Mouse (Mus musculus) ES-Bruce4 (cell line): ENCODE results near the gene Gpr88. TPM values are rescaled to one million over a fixed set of nuclear protein-coding genes. Genes with fewer than 3 reads are reported as not detected.

Experiments used
- H3K27ac ChIP-seq: 2 replicates; pipeline ENCODE4 v1.5.1; 2012; ENCODE audit warnings: low read length, inconsistent platforms; ENCODE audit not compliant: insufficient read depth
- H3K27me3 ChIP-seq: 2 replicates; pipeline ENCODE4 v1.6.1; 2012; ENCODE audit warnings: mild to moderate bottlenecking, low read length, inconsistent platforms; ENCODE audit not compliant: control insufficient read depth, poor library complexity, insufficient read depth, severe bottlenecking
- H3K36me3 ChIP-seq: 2 replicates; pipeline ENCODE4 v1.6.1; 2012; ENCODE audit warnings: inconsistent platforms, mild to moderate bottlenecking, low read length, moderate library complexity; ENCODE audit not compliant: control insufficient read depth, poor library complexity, insufficient read depth, severe bottlenecking
- H3K4me1 ChIP-seq: one replicate; pipeline ENCODE4 v1.8.1; 2011; ENCODE audit warnings: low read length; ENCODE audit not compliant: control insufficient read depth, insufficient read depth
- H3K4me3 ChIP-seq: 2 replicates; pipeline ENCODE4 v1.5.1; 2011; ENCODE audit warnings: low read depth, mild to moderate bottlenecking, low read length
- H3K9ac ChIP-seq: 2 replicates; pipeline ENCODE4 v1.6.1; 2012; ENCODE audit warnings: low read depth, mild to moderate bottlenecking, inconsistent platforms; ENCODE audit not compliant: poor library complexity, severe bottlenecking
- H3K9me3 ChIP-seq: replicated peaks from 2 replicates; pipeline ENCODE4 v1.6.1; 2012; ENCODE audit warnings: mild to moderate bottlenecking, low read length, inconsistent platforms; ENCODE audit not compliant: control insufficient read depth, poor library complexity, insufficient read depth, severe bottlenecking
- CTCF ChIP-seq: IDR thresholded peaks from one replicate; pipeline ENCODE4 v1.8.1; 2011; ENCODE audit warnings: low read depth, low read length
- EP300 ChIP-seq: IDR thresholded peaks from 2 replicates; pipeline ENCODE4 v1.6.1; 2011; ENCODE audit warnings: low read depth, low read length; ENCODE audit not compliant: insufficient read depth
- POLR2A ChIP-seq: IDR thresholded peaks from one replicate; pipeline ENCODE4 v1.8.1; 2011; ENCODE audit warnings: low read length; ENCODE audit not compliant: insufficient read depth
- polyA plus RNA-seq: library from polyadenylated mRNA; stranded (reverse); fragments of >200 nt; gene quantifications from 2 replicates; pipeline ENCODE4 v1.2.4, GENCODE M21; 2011; ENCODE audit warnings: low read depth; ENCODE audit not compliant: missing spikeins, insufficient read depth, insufficient read length

Gene Gpr88
- polyA plus RNA-seq, 1 experiment = not detected

- Histone ChIP-seq H3K4me3 (peak overlapping the region; percentile 40), H3K27ac (no peak overlapping the region), H3K4me1 (no peaks in the 10 kb centered on the region), H3K27me3 (peaks cover 3% of the 10 kb centered on the region), H3K9me3 (no peaks in the 10 kb centered on the region), H3K9ac (no peak overlapping the region), H3K36me3 (no peaks in the 10 kb centered on the region)
- TF ChIP-seq CTCF = no peak
- TF ChIP-seq EP300 = no peak
- TF ChIP-seq POLR2A = no peak
Observed at GRCm38 (mm10) chr3:116252255-116253040, 855 bp downstream of the Gpr88 start.

DNA sequence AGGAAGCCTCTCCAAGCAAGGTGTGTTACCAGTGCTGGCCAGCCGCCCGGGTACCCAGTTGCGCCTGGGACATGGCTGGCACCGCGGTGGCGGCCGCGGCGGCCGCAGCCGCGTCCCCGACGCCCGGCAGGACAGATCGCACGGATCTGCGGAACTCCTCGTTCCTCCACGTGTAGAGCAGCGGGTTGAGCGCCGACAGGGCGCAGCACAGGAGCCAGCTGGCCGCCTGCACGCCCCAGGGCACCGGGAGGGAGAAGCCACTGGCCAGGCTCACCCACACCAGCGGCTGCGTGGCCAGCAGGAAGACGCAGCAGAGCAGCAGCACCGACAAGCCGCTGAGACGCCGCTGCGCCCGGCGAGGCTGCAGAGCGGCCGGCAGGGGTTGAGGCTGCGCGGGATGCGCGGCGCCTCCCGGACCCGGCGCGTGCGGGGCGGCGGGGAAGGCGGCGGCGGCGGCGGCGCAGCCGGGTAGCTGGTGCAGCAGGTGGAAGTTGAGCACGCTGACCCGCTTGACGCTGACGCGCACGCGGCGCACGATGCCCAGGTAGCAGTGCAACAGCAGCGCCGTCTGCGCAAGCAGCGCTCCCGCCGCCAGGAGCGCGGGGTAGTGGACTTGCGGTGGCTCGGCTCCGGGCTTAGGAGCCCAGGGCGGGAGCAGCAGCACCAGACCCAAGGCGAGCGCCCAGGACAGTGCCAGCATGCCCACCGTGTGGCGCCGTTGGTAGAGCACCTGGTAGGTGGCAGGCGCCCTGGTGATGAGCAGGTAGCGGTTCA lies 1.6 kb downstream of the Gpr88 start:
- Histone ChIP-seq H3K9me3 (no peaks in the 10 kb centered on the region), H3K4me1 (no peaks in the 10 kb centered on the region), H3K27me3 (peaks cover 3% of the 10 kb centered on the region), H3K36me3 (no peaks in the 10 kb centered on the region), H3K9ac (peak overlapping the region; percentile 2; the same call in 1 of the 2 replicates), H3K4me3 (peak overlapping the region; percentile 40), H3K27ac (no peak overlapping the region)
- no peak for TF ChIP-seq CTCF
- no peak for TF ChIP-seq EP300
- no peak for TF ChIP-seq POLR2A

- H3K27ac ChIP-seq = no peak overlapping the region
- H3K9ac ChIP-seq = no peak overlapping the region
- H3K4me1 ChIP-seq = no peaks in the 10 kb centered on the region
- no peaks in the 10 kb centered on the region for H3K9me3 ChIP-seq
- H3K36me3 ChIP-seq = no peaks in the 10 kb centered on the region
- no peak for TF ChIP-seq EP300
- no peak for TF ChIP-seq CTCF
- no peak for TF ChIP-seq POLR2A
- H3K27me3 ChIP-seq = peaks cover 3% of the 10 kb centered on the region
- H3K4me3 ChIP-seq = no peak overlapping the region
Observed at GRCm38 (mm10) chr3:116249026-116249425, 4.3 kb downstream of the Gpr88 start.

GRCm38 (mm10) chr3:116244476-116244875 lies 8.8 kb downstream of the Gpr88 start:
- TF ChIP-seq EP300 = no peak
- no peak for TF ChIP-seq CTCF
- TF ChIP-seq POLR2A = no peak
- Histone ChIP-seq H3K9ac (no peak overlapping the region), H3K27ac (no peak overlapping the region)

GRCm38 (mm10) chr3:116242685-116243084 lies 10.6 kb downstream of the Gpr88 start:
- TF ChIP-seq POLR2A = no peak
- TF ChIP-seq CTCF = no peak
- no peak for TF ChIP-seq EP300
- Histone ChIP-seq H3K9ac (no peak overlapping the region), H3K36me3 (no peaks in the 10 kb centered on the region)

More at GRCm38 (mm10) chr3:116244476-116244875, 8.8 kb downstream of the Gpr88 start:
- H3K4me1 ChIP-seq = no peaks in the 10 kb centered on the region
- no peaks in the 10 kb centered on the region for H3K27me3 ChIP-seq
- no peaks in the 10 kb centered on the region for H3K36me3 ChIP-seq
- no peaks in the 10 kb centered on the region for H3K9me3 ChIP-seq
- no peak overlapping the region for H3K4me3 ChIP-seq

More at GRCm38 (mm10) chr3:116242685-116243084, 10.6 kb downstream of the Gpr88 start:
- Histone ChIP-seq H3K4me3 (no peak overlapping the region), H3K4me1 (no peaks in the 10 kb centered on the region), H3K9me3 (no peaks in the 10 kb centered on the region), H3K27me3 (no peaks in the 10 kb centered on the region), H3K27ac (no peak overlapping the region)
